Mouse (Mus musculus) thymus, adult 2 months (tissue): ENCODE results near the gene S100a4.
A peak's percentile ranks its signal among the peaks of the same experiment; 100 is the strongest.

Experiments used
- CTCF ChIP-seq: fragments of 200-500 bp; IDR thresholded peaks from 2 replicates; pipeline ENCODE4 v1.5.1; 2012; ENCODE audit warnings: mild to moderate bottlenecking, control low read depth, low read length, moderate library complexity, borderline replicate concordance; ENCODE audit not compliant: control insufficient read depth, poor library complexity, insufficient read depth; ENCODE audit errors: extremely low read depth
- POLR2A ChIP-seq: fragments of 200-500 bp; IDR thresholded peaks from 2 replicates; pipeline ENCODE4 v1.6.1; 2012; ENCODE audit warnings: mild to moderate bottlenecking, low read length, control low read depth, moderate library complexity; ENCODE audit not compliant: control insufficient read depth, poor library complexity, insufficient read depth; ENCODE audit errors: extremely low read depth

- TF ChIP-seq CTCF (peak; percentile 72; the same call in 1 of the 2 replicates), POLR2A (0 out of 2 replicates have a peak, but pooled peaks have one; percentile 22)
These were observed 11.8 kb downstream of the S100a4 start for GRCm38 (mm10) chr3:90615415-90615814.
